Mouse (Mus musculus): Measurements from ENCODE around the gene Nacc2. TPM values are rescaled to one million over a fixed set of nuclear protein-coding genes. Genes with fewer than 3 reads are reported as not detected.

Nacc2 gene
- total RNA-seq, 2 experiments from 2014 or later: 41.4 to 44.0 TPM

DNA sequence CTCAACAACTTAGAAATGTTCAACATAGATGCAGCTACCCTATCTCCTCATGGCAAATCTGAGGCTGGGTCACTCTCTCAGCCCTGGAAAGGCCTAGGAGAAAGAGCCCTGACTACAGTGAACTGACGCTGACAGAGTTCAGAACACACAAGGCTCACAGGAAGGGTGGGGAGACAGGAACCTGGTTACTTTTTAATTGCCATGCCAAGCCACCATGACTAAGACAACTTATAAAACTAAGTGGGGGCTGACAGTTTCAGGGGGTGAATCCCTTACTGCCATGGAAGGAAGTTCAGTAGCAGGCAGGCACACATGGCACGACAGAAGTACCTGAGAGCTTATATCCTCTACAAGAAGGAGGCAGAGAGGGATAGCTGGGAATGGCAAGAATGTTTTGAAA, 16.8 kb downstream of the Nacc2 start:
- no peak for DNase-seq (ENCODE audit: low spot score in 2 of 2)

DNA sequence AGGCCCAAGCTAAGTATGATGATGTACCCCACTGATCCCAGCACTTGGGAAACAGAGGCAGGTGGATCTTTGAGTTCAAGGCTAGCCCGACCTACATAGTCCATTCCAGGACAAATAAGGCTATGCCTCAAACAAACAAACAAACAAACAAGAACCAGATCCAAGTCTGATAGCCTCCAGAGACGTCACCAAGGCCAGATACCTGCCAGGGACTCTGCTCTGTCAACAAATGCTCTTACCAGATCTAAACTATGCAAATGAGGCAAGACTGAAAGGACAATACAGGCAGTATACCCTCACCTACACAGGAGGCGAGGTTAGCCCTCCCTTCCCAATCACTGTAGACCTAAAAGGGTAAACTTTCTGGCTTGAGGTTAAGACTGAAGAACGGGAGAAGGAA, 22.7 kb downstream of the Nacc2 start:
- DNase-seq (ENCODE audit: low spot score in 2 of 2): no peak

DNA sequence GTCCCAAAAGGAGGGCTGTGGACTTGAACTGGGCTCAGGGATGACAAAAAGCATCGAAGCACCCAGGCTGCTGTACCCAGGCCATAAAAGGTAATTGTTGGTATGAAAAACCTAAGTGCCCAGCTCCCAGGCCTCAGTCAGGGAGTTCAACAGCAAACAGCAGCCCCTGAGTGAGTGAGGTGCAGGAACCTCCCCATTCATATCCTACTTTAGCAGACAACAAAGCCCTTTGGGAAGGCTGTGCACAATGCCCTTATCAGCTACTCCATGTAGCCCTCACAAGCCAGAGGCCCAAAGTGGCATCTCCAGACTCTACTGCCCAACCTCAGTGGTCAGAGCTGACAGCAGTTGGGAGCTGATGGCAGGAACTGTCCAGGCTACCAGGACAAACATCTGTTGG, 23.2 kb downstream of the Nacc2 start:
- DNase-seq (ENCODE audit: low spot score in 2 of 2): no peak

DNA sequence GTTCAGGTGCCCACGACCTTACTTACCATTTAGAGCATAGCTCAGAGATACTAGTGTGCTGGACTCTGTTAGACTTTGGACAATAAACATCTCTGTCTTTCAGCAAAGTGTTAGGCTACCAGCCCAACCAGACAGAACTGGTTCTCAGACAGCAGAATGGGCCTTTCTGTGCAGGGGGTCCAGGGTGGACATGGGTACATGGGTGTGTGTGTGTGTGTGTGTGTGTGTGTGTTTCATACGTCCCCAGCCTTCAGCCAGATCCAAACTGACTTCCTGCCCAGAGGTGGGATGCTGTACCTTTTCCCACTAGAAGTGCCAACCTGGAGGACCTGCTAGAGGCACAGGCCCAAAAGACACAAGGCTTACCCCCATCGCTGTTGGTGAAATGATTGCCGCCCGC, 23.8 kb downstream of the Nacc2 start:
- DNase-seq (ENCODE audit: low spot score in 2 of 2): no peak

DNA sequence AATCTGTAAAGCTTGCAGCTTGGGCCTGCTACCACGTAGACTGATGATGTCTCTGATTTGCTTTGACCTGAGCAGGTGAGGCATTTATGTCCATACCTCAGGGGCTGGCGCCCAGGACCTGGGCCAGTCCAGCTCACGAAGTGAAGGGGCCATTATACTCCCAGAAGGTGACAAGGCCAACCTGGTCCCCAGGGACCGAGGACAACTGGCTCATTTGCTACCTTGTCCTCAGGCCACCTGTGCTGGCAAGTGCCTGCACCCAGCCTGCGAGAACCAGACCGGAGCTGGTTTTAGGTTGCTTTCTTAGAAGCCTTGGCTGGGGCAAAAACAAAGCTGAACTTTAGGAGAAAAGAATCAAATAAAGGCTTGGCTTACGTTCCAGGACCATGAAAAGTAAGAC, 29.1 kb downstream of the Nacc2 start:
- DNase-seq (ENCODE audit: low spot score in 2 of 2): no peak

DNA sequence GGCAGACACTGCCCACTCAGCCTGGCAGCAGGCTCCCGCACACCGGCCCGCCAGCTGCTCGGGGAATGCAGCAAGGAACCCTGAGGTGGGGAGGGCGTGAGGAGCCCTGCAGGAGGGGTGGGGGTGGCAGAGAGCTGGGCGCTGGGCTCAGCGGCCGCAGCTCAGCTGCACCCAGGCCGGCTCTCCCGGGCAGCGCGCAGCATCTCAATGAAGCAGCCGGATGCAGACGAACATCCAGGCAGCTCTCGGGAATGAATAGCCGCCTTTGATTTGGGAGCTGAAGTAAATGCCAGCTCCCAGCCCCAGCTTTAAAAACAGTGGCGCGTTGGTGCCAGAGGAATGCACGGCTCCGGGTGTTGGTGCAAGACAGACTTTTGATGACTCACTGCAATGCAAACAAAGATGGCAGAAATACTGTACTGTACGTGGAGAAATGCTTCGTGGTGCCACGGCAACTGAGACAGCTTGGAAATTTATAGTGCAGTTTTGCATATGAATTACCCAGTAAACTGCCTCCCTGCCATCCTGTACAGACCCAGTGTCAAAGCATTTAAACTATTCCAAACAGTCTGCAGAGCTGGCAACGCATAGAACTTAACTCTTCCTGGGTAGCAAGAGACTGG, 31.1 kb downstream of the Nacc2 start:
- DNase-seq (ENCODE audit: low spot score in 2 of 2): no peak

DNA sequence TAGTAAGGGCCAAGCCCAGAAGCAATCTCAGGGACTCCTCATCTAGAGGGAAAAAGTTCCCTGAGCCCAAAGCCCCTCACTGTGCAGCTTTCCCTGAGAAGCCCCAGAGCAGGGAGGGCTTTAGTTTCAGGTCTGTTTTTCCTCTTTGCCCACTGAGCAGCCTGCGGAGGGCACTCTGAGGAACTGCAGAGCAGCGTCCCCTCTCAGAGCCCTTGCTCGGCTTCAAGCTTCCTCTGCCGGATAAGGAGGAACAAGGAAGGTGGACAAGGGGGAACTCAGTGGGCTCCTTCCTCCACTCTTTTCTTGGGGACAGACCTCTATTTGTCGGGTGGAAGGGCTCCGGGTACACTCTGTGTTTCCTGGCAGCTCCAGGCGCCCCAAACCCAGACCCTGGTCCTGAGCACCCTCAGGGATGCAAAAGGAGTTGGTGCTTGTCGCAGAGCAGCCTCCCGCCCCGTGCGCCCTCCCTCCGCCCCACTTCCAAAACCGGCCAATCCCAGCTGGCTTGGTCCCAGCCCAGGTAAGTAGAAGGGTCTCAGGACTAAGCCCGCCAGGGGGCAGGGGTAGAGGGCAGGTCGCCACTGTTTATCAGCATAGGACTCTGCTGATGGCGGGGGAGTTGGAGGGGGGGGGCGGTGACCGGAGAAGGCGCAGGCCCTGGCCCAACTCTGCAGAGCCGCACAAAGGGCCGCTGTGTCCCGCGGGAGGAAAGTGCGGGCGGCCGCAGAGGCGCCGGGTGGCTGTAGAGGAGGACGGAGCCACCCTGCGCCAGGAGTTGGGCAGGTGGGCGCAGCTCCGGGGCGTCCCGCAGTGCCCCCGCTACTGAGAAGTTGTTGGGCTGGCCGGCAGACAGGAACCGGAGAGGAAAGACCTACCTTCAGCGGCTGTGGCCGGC, 31.9 kb downstream of the Nacc2 start:
- no peak for DNase-seq (ENCODE audit: low spot score in 2 of 2)

DNA sequence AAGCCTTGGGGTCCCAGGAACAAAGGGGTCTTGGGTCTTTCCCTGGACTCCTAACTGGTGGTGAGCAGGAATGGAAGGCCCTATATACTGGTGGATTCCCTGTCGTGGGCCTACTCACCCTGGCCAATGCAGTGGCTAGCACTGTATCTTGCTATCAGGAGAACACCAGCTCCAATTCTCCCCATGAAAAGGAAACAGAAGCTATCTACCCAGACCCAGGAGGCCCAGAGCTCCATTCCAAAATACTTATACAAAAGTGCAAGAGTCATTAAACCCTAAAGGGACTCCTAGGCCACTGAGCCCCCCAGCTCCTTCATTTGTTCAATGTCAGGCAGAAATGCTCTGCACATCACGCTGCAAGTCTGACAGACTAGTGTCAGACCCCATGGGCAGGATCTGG, 34.0 kb downstream of the Nacc2 start:
- DNase-seq (ENCODE audit: low spot score in 2 of 2): no peak

DNA sequence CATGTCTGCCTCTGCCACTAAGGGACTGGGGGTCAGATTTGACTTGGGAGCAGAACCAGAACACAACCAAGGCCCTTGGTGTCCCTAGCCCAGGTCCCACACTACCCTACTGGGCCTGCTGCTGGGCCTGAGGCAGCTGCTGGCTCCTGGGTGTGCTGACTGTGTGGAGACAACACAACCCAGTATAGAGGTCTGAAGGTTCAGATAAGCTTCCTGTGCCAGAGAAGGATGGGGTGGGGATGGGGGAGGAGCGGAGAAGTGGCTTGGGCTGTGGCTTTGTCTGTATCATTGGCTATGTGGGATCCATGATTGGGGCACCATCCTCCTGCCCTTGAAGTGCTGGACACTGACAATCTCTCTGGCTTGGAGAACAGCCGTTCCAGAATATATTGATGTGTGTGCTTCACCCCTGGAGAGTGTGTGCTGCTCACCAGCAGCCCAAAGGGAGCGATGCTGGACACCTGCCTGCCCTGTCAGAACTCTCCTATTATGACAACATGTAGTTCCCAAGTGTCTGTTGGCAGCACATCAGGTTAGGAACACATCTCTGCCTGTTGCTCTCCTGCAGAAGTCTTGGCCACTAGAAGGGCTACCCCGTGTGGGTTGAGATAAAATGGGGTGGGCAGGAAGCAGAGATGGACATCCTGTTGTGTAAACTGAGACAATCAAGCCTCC, 36.0 kb downstream of the Nacc2 start:
- DNase-seq (ENCODE audit: low spot score in 2 of 2): no peak

DNA sequence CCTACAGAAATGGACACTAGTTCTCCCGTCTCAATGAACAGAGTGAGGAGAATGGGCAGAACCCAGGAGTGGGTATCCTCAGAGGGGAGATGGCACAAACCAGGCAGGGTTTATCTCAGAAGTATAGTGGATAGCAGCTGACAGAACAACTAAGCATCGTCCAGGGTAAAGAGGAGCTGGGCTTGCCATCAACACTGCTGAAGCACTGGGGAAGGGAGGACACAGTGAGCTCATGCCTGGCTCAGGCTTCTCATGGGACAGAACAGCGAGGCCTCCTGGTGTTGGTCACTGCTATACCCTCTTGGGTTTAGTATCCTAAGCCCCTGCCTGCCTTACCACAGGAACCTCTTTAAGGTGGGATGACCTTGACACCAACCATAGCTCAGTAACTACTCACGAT, 36.5 kb downstream of the Nacc2 start:
- DNase-seq (ENCODE audit: low spot score in 2 of 2): no peak

- no peak for DNase-seq (ENCODE audit: low spot score in 2 of 2)
Observed at GRCm38 (mm10) chr2:26082883-26083282, 40.1 kb downstream of the Nacc2 start.

DNA sequence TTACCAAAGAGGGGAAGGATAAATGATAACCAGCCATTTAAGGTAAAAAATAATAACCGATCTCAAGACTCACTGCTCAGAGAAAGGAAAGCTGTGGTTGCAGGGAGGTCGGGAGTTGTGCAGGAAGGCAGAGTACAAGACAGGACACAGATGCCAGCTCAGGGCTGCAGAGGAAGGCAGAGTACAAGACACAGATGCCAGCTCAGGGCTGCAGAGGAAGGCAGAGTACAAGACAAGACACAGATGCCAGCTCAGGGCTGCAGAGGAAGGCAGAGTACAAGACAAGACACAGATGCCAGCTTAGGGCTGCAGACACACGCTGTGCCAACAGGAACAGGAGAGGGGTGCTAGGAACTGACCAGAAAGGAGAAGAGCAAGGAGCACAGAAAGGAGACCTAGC, 42.2 kb downstream of the Nacc2 start:
- no peak for DNase-seq (ENCODE audit: low spot score in 2 of 2)

GRCm38 (mm10) chr2:26079409-26079808, 43.6 kb downstream of the Nacc2 start:
- DNase-seq (ENCODE audit: low spot score in 2 of 2): no peak

DNA sequence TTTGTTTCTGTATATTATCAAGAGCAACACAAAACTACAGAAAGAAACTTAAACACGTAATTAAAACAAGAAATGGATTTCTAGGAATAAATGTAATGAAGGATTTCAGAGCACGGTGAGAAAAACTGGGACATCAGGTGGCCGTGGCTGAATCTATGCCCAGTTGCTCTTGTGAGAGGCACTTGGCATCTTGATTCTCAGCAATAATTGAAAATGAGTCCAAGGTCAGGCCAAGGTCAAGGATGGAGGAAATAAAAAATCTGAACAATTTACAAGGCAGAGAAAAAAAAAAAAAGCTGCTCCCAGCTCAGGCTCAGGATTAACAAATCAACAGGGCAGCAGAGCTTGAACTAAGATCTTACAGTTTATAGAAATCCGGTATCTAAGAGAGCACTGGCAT, 46.0 kb downstream of the Nacc2 start:
- DNase-seq (ENCODE audit: low spot score in 2 of 2): no peak

DNA sequence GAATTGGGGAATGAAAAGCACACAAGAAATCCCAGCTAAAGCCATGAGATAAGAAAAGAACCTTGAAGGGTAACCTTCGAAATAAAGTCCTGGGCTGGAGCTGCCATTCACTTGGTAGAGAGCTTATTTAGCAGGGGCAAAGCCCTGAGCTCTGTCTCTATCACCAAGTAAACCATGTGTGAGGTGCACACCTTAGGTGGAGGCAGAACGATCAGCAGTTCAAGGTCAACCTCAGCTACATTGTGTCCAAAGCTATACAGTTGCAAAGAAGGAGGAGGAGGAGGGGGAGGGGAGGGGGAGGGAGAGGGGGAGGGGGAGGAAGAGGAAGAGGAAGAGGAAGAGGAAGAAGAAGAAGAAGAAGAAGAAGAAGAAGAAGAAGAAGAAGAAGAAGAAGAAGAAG, 46.9 kb downstream of the Nacc2 start:
- DNase-seq (ENCODE audit: low spot score in 2 of 2): no peak

- no peak for DNase-seq (ENCODE audit: low spot score in 2 of 2)
Observed at GRCm38 (mm10) chr2:26074551-26074950, 48.5 kb downstream of the Nacc2 start.

- no peak for DNase-seq (ENCODE audit: low spot score in 2 of 2)
Observed at GRCm38 (mm10) chr2:26068592-26068991, 54.4 kb downstream of the Nacc2 start.

GRCm38 (mm10) chr2:26068175-26068574, 54.8 kb downstream of the Nacc2 start:
- no peak for DNase-seq (ENCODE audit: low spot score in 2 of 2)

DNA sequence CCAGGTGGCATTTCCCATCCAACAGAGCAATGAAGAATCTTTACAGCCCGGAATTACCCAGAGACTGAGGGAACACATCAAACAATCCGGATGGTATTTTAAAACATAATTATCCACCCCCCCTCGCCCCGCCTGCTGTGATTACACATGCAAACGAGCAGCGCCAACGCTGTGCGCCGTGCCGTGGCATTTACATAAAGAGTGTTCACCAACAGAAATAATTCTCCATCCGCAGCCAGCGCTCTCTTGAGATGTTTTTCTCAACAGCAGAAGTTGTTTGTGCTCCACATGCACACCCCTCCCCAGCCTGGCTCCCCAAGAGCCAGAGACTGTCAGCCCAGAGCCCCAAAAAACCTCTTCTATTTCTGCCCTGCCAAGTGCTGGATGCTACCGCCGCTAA, 56.5 kb downstream of the Nacc2 start:
- DNase-seq (ENCODE audit: low spot score in 2 of 2): no peak

- no peak for DNase-seq (ENCODE audit: low spot score in 2 of 2)
Observed at GRCm38 (mm10) chr2:26062742-26063427, 60.1 kb downstream of the Nacc2 start.

GRCm38 (mm10) chr2:26062241-26062640, 60.8 kb downstream of the Nacc2 start:
- no peak for DNase-seq (ENCODE audit: low spot score in 2 of 2)
